Mouse (Mus musculus) kidney, adult 9 months (tissue): ENCODE measurements around the gene Zcwpw1.

ENCODE experiments used
- DNase-seq: peaks from one replicate; pipeline ENCODE4 v3.0.0; 2022

The Zcwpw1 gene

DNA sequence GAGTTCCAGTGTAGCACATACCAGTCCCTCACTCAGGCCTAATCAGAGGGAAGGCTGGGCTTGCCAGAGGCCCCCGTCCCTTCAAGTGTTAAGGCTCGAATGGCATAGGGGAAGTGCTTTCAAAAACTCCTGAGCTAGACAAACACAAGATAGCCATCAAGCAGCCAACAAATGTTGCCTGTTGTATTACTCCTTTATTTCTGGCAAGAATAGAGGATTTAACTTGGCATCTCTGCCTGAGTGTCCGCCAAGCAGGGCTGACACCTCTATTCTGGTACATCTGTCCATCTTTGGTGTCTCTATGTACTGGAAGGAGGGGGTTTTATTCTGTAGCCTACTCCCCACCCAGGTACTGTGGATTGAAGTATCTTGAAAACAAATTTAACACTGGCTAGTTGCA is 31.5 kb upstream of the Zcwpw1 start:
- no peak for DNase-seq

DNA sequence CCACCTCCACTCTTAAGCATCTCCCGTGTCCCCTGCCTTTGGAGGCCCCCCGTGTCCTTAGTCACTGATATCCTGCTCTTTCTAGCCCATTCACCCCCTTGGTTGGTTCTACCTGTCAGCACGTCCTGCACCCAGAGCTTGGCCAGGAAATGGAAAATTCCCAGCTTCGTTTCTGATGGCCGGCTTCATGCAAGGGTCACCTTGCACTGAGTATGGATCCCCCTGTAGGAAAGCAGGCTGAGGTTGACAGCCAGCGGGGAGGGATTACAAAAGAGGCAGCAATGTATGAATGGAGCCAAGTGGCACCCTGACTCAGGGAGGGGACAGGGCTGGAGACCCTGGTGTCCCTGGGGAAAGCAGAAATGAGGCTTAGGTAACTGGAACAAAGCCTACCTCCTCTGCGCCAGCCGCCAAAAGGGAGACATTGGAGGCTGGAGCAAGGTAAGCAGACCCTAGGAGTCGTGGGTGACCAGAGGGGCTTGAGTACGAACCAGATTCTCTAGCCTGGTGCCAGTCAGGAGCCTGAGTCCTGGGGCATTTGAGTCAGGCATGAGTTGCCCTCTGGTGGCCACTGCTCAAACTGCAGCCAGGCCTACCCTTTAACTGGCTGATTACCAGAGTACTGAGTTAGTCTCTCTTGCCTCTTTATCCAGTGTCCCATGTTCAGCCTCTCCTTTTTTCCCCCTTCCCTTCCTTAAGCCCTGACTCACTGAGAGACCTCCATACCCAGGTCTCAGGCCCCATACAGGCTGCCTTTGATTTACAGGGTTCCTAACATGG is 30.5 kb upstream of the Zcwpw1 start:
- peak; percentile 93 for DNase-seq

DNA sequence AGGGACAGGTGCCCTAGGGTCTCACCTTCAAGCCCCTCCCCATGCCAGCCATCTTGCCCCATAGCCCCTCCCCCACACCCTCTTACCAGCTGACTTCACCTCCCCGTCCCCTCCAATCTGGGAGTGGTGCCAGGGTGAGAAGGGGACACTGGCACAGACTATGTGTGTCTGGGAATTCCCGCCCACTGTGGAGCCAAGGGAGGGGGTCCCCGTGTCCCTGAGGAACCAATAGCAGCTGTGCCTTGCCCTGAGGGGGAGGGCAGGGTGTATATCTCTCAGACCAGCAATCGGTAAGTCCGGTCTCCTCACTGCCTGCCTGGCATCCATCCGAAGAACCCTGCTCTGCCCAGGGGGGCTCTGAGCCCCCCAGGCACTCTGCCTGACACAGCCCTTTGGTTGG is 29.7 kb upstream of the Zcwpw1 start:
- DNase-seq = no peak

DNA sequence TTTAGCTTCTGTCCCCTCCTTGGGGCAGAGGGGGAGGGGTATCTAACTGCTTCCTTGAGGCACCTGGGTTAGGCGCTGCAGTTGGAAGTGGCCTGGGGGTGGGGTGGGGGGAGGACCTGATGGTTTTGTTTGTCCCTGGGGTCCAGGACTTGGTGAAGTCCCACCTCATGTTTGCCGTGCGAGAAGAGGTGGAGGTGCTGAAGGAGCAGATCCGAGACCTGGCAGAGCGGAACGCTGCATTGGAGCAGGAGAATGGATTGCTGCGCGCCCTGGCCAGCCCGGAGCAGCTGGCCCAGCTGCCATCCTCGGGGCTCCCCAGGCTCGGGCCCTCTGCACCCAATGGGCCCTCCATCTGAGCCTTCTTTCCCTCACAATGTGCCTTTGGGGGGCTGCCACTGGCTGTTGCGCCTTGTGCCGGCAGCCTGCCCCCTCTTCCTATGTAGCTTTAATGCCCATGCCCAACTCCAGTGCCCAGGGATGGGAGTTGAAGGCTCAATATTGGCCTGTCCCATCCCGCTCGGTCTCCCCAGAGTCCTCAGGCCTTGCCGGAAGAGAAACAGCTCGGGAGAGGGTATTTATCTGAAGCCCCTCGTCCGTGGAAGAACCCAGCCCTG is 28.6 kb upstream of the Zcwpw1 start:
- no peak for DNase-seq

DNA sequence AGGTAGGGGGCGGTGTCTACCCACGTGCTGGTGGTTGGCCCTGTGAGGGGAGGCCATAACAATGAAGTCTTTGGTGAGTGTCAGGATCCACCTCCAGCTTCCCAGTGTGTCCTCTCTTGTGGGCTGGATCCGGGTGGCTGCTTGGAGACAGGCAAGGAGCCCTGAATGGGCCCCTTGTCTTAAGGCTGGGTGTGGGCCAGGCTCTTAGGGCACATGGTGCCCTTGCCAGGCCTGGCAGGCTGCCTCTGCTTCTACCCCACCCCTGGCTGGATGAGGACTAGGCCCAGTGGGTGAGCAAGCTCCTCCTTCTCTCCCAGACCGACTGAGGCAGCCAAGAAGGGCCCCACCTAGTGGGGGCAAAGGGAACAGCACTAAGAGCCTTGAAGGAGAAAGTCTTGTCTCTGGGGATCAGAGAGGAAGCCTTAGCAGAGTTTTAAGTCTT is 27.6 kb upstream of the Zcwpw1 start:
- DNase-seq = peak; percentile 96

DNA sequence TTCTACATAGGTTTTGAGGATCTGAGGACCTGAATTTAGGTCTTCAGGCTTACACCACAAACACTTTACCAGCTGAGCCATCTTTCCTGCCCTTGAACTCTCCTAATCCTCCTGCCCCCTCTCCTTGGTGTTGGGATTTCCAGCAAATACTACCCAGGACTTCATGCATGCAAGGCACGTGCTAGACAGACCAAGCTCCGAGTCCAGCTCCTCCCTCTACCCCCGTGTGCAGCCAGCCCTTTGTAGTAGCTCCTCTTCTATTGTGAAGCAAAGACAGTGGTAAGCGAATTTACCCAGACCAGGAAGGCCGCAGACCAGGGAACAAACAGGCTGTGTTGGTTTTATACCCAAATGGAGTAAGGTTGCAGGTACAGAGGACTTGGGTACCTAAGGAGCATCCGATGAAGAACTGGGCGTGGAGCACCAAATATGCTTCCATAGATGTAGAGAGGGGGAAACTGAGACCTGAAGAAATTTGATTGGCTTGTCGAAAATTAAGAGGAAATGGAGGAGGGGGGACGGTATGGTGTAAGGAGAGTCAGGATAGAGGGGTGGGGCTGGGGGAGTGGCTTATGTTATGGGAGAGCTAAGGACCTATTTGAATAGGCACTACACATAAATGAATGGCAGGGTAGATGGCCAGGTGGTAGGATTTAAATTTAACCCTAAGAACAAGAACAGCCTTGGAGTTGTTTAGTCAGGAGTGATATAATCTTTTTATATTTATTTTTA is 22.8 kb upstream of the Zcwpw1 start:
- DNase-seq = no peak

DNA sequence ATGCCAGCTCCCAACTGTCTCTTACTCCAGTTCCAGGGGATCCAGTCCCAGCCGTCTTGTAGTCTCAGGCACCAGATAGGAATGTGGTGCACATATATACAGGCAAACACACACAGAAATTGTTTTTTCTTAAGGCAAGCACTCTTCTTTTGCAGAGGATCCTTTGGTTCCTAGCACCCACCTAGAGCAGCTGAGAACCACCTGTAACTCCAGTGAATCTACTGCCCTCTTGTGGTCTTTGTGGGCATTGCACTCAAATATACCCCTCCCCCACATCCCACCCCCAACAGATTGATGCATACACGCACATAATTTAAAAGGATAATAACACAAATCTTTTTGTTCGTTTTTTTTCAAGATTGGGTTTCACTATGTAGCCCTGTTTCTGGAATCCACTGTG is 21.3 kb upstream of the Zcwpw1 start:
- DNase-seq = no peak

DNA sequence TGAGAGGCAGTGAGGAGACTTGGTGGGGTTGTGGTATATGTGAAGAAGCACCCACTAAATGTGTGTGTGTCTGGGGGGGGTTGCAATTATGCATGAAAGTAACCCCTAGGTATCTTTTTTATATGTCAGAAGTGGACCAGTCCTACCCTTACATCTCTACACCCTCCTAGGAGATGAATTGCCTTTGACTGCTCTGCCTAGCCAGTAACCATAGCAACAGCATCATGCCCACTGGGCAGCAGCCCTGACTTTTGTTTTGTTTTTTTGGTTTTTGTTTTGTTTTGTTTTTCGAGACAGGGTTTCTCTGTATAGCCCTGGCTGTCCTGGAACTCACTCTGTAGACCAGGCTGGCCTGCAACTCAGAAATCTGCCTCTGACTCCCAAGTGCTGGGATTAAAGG is 19.1 kb upstream of the Zcwpw1 start:
- DNase-seq = no peak

DNA sequence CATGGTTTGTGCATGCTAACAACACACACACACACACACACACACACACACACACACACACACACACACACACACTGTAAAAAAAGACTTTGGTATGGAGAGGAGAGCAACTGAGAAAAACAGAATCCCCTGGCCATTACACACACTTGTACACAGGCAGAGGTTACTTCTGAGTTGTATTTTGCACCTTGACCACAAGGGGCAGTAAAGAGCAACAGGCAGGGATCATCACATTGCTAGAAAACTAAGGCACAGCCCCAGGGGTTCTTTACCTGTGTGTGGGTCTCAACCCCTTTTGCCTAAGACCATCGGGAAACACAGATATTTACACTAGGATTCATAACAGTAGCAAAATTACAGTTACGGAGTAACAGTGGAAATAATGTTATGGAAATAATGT is 16.9 kb upstream of the Zcwpw1 start:
- no peak for DNase-seq

DNA sequence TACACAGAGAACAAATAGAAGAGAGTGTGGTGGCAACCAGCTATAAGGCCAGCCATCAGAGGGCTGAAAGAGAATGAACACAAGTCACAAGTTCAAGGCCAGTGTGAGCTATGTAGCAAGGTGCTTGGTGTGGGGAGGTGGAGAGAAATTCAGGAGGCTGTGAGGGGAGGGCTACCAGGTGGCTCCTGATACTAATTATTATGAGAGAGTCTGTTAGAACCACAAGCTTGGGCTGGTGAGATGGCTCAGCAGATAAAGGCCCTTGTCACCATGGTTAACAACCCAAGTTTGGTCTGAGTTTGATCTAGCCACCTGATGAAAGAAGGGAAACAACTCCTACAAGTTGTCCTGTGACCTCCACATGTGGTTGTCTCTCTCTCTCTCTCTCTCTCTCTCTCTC is 14.8 kb upstream of the Zcwpw1 start:
- DNase-seq = no peak

DNA sequence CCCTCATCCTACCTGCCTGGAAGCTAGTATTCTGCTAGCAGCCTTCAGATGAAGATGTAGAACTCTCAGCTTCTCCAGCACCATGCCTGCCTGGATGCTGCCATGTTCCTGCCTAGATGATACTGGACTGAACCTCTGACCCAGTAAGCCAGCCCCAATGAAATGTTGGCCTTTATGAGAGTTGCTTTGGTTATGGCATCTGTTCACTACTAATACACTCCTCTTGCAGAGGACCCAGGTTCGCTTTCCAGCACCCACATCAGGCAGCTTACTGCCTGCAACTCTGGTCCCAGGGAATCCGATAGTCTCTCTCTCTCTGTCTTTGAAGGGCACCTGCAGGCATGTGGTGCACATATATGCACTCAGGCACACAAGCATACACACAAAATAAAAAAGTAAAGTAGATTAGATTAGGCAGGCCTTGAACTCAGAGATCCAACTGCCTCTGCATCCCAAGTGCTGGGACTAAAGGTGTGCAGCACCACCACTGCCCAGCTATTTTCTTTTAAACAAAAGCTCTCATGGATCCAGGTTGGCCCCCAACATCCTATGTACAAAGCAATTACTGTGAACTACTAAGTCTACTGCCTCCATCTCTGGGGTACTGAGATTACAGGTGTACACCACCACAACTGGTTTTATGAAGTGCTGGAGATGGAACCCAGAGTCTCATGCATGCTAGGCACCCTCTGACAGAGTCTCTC is 11.9 kb upstream of the Zcwpw1 start:
- peak; percentile 7 for DNase-seq

DNA sequence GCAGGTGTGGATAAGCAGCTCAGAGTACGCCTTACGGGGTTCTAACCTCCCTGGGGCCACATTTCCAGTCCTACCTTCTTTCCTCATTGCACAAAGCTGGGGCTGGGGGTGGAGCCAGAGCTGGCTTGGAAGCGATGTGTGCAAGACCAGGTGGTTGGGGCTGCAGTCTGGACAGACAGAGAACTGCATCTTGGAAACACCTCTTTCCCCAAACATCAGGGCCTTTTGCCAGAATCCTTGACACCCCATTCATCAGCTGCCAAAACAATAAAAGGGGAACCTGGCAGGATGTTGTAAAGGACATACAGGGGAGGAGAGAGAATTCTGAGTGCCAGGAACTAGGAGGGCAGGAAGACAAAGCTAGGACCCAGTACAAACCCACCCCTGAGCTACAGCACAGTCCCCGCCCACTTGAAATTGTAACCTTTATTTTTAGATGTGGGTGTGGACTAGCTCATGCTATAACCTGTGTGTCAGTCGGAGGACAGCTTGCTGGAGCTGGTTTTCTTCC is 11.1 kb upstream of the Zcwpw1 start:
- peak; percentile 70 for DNase-seq

DNA sequence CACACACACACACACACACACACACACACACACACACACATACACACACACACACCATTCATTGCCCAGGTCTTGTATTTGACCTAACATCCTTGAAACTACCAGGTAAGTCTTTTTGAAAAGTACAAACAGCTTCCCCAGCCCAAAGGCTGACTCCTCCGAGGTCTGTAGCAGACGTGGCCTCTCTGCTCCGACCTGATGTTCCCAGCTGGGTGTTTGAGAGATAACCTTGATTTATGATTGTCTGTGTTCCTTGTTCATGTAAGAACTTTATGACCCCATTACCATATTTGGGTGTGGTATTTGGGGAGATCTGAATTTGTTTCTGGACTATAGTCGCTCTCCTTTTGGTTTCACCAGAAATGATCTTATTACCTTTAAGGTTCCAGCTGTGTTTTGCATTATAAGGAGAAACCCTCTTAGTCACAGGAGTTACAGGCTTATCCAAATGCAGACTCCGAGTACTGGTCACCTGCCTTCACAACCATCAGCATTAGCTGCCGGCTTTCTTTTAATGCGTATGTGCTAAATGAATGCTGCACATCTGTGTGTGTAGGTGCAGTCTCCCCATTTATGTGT is 10.2 kb upstream of the Zcwpw1 start:
- DNase-seq = peak; percentile 14

DNA sequence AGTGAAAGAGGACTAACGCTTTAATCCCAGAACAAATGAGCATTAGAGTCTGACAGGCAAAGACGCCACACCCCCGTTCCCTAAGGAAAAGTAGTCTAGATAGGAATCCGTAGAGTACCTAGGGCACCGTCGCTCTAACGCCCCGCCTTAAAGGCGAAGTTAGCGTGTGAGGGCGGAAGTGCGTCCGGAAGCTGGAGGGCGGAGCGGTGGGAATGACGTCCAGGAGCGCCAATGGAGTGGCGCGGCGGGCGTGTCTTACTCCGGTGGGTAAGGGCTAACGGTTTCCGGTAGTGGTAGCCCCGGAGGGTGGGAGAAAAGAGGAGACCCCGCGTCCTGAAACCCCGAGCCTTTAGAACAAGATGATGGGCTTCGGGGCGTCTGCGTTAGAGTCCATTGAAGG is 9.0 kb upstream of the Zcwpw1 start, which contains the start of gene Ppp1r35:
Gene Ppp1r35 (plus strand): TSS at position 215 of the 400 bp plus-strand sequence.
- DNase-seq = peak; percentile 97

DNA sequence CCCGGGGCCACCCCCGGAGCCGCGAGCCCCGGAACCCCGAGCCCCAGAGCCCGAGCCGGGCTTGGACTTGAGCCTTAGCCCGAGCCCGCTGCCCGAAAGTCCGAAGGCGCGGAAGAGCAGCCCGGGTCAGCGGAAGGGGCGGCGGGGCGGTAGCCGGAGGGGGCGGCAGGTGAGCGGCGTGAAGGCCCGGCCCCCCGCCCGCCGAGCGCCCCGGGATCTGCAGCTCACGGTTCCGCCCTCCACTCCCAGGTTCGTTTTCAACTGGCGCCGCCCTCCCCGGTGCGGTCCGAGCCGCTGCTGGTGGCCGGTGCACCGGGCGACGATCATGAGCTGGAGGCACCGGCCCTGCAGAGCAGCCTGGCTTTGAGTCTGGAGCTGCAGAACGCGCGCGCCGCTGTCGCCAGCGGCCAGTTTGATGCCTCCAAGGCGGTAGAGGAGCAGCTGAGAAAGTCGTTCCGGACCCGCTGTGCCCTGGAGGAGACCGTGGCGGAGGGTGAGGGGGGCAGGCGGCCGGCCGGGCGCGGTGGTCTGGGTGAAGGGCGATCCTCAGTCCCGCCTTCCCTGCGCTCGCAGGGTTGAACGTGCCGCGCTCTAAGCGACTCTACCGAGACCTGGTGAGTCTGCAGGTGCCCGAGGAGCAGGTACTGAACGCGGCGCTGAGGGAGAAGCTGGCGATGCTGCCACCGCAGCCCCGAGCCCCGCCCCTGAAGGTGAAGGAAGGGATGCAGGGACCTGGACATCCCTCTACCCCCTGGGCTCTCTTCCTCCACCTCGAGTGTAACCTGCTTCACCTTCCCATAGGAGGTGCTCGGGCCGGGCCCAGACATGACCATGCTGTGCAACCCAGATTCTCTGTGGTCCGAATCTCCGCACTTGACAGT is 8.3 kb upstream of the Zcwpw1 start:
- peak; percentile 39 for DNase-seq

DNA sequence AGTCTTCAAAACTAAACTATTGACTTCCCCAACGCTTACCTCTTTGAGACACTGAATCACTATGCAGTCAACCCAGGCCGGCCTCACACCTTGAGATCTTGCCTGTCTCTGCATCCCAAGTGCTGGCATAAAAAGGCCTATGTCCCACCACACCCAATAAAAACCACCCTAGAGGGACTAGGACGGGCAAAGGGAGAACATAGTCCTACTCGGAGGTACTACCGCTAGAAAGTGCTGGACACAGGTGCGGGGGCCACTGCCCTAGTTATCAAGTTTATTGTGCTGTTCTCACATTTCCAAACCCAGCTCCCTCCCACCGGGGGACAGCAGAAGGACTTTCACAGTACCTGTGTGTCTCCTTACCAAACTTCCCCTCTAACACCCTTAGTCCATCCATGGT is 5.9 kb upstream of the Zcwpw1 start:
- peak; percentile 12 for DNase-seq

DNA sequence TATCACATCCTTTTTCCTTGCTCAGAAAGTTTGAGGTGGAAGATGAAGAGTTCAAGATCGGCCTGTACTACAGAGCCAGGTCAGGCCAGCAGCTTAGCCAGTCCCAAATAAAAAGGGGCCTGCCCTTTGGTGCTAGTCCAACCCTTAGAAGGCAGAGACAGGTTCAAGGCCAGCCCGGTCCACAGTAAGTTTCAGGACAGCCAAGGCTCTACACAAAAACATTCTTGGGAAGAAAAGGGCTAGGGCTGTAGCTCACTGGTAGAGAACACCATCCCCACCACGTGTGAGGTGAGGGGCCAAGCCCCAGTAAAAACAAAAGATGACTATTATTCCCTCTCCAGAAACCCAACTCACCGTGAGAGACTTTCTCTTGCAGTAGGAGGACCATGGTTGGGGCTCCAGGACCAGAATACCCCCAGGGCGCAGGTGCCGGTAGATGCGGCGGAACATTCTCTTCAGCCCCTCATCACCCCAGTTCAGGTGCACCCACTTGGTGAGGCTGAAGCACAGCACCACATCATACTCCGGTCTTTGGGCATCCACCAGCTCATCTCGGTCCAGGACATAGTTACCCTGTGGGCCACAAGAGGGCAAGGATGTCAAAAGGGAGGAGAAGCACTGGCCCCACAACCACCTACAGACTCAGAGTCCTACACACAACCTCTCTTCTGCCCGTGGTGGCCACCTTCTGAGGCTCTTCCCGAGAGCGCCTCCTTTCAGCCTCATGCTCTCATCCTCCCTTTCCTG is 4.6 kb upstream of the Zcwpw1 start:
- no peak for DNase-seq

DNA sequence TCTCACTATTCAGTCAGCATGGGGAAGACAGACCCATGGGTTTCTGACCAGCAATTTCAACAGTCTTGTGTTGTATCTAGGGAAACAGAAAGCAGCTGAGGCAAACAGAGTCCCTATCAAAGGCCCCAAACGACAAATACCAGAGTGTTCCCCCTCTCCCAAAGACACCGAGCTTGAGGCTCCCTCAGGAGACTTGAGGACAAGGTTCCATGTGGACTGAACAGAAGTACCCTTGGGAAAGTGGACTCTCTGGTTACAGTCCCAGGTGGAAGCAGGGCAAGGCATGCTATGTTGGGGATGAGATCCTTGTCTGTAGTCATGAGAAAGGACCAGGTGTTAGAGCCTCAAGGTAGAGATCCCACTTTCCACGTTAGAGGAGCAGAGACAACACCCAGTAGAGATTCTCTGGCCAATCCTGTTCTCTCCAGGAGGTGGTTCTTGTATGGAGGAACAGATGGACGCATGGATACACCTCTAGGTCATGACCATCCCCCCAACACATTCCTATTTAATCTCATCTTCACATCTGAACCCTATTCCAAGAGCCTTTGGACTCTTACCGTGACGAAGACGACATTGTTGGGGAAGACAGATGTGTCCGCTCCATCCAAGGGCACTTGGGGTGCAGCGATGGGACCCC is 3.6 kb upstream of the Zcwpw1 start:
- no peak for DNase-seq

DNA sequence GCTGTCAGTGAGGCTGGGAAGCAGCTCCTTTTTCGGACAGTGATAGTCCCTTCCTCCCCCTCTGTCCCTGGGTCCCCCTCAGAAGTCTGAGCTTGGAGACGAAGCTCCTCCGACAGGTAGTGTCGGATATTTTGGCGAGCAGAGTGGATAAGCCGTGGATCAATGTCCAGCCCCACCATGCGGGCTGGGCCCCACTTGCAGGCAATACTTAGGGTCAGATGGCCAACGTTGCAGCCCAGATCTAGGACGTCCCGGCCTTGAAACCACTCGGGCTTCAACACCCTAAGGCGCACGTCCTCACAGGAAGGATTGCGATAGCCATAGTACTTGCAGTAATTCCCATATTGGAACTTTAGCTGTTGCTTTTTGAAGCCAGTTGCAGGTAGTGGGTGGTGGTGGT is 3.1 kb upstream of the Zcwpw1 start:
- peak; percentile 38 for DNase-seq
